Mouse (Mus musculus): ENCODE results near the gene Ercc2. TPM values are rescaled to one million over a fixed set of nuclear protein-coding genes. Genes with fewer than 3 reads are reported as not detected.

The Ercc2 gene
- polyA plus RNA-seq, 1 experiment from 2014 or later, result 5.9 TPM

DNA sequence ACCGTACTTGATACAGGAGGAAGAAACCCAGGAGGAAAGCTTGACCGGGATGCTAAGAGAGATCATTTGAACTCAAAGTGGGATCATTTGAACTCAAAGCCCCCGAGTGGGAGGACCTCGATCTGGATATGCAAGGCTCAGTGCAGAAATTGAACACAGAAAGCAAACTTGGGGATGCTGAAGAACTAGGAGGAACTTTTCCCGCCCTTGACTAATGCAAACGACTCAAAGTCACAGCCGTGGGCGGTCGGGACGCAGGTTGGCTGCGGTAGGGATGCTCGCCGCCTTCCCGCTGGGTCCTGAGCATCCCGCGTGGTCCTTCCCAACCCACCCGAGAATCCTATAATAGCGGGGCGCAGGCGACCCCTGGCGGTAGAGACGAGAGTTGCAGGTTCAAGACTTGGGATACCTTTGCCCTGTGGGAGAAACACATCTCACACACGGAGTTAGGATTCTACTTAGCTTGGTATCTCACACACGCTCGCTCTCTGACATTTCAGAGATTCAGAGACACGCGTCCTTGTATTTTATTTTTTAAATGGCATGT lies 39.3 kb upstream of the Ercc2 start:
- Histone ChIP-seq H3K4me1 (ENCODE audit: control insufficient read depth, low read depth, low read length) (peaks cover 23% of the 10 kb centered on the region), H3K4me3 (ENCODE audit: low read depth, low read length) (peak overlapping the region; percentile 35; the same call in 1 of the 2 replicates), H3K4me2 (ENCODE audit: low read depth, low read length) (peak overlapping the region; percentile 8; the same call in 1 of the 2 replicates), H3K27ac (ENCODE audit: low read length) (no peak overlapping the region), H3K27me3 (ENCODE audit: control insufficient read depth, insufficient read depth, low read depth, low read length) (peaks cover 24% of the 10 kb centered on the region), H3K36me3 (ENCODE audit: control insufficient read depth, insufficient read depth) (no peaks in the 10 kb centered on the region), H3K9ac (ENCODE audit: low read depth, low read length) (no peak overlapping the region), H3K9me3 (replicated peaks; ENCODE audit: control insufficient read depth, low read length) (no peaks in the 10 kb centered on the region)
- WGBS (ENCODE audit: insufficient replicate concordance), result under 1% methylated on average over 27 of the region's 27 CpGs
- no peak for ATAC-seq (ENCODE audit: low read depth)

- Histone ChIP-seq H3K4me3 (ENCODE audit: low read depth, low read length) (no peak overlapping the region), H3K27me3 (ENCODE audit: control insufficient read depth, insufficient read depth, low read depth, low read length) (peaks cover 24% of the 10 kb centered on the region), H3K4me2 (ENCODE audit: low read depth, low read length) (no peak overlapping the region)
Observed at GRCm38 (mm10) chr7:19343210-19343808, 38.5 kb upstream of the Ercc2 start.

DNA sequence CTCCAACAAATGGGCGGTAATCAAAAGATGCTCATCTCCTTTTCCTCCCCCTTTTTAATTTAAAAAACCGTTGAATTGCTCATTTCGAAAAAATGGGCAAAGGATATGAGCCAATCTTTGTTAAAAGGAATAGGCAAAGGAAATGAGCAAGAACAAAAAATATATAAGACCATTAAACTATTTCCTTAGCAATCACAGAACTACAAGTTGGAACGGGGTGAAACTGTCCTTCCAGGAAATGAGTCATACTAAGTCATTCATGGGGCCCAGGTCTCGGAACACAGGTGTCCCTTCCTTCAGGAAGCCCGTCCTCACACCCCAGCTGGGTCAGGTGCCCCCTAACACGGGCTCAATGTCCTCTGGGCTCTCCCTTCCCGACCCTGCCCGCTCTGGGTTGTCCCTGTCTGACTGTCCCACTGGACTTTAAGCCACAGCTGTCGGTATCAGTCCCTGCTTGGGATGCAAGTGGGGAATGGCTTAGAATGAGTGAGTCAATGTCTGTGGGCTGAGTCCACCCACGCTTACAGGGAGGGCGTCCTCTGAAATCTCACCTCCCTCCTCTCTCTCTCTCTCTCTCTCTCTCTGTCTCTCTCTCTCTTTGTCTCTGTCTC lies 37.5 kb upstream of the Ercc2 start, which contains the start of gene Ercc1:
Ercc1 (plus strand) TSS at position 542 of the 611 bp plus-strand sequence.
- H3K27me3 ChIP-seq (ENCODE audit: control insufficient read depth, insufficient read depth, low read depth, low read length), result peaks cover 23% of the 10 kb centered on the region
- peak within 1 kb of the TSS; percentile 64 for H3K9ac ChIP-seq (ENCODE audit: low read depth, low read length)
- H3K36me3 ChIP-seq (ENCODE audit: control insufficient read depth, insufficient read depth), result no peaks in the 10 kb centered on the region
- H3K4me3 ChIP-seq (ENCODE audit: low read depth, low read length), result peak within 1 kb of the TSS; percentile 78
- H3K4me1 ChIP-seq (ENCODE audit: control insufficient read depth, low read depth, low read length), result peaks cover 21% of the 10 kb centered on the region
- H3K9me3 ChIP-seq (replicated peaks; ENCODE audit: control insufficient read depth, low read length), result no peaks in the 10 kb centered on the region
- 16% methylated on average over 12 of the region's 12 CpGs for WGBS (ENCODE audit: insufficient replicate concordance)
- no peak for ATAC-seq (ENCODE audit: low read depth)
- peak within 1 kb of the TSS; percentile 87 for H3K4me2 ChIP-seq (ENCODE audit: low read depth, low read length)
- peak within 1 kb of the TSS; percentile 56; the same call in 1 of the 2 replicates for H3K27ac ChIP-seq (ENCODE audit: low read length)

More at GRCm38 (mm10) chr7:19343210-19343808, 38.5 kb upstream of the Ercc2 start:
- no peaks in the 10 kb centered on the region for H3K9me3 ChIP-seq (replicated peaks; ENCODE audit: control insufficient read depth, low read length)
- H3K27ac ChIP-seq (ENCODE audit: low read length), result no peak overlapping the region
- under 1% methylated on average over 11 of the region's 11 CpGs for WGBS (ENCODE audit: insufficient replicate concordance)
- no peak for ATAC-seq (ENCODE audit: low read depth)
- H3K4me1 ChIP-seq (ENCODE audit: control insufficient read depth, low read depth, low read length), result peaks cover 21% of the 10 kb centered on the region
- no peaks in the 10 kb centered on the region for H3K36me3 ChIP-seq (ENCODE audit: control insufficient read depth, insufficient read depth)
- H3K9ac ChIP-seq (ENCODE audit: low read depth, low read length), result no peak overlapping the region

DNA sequence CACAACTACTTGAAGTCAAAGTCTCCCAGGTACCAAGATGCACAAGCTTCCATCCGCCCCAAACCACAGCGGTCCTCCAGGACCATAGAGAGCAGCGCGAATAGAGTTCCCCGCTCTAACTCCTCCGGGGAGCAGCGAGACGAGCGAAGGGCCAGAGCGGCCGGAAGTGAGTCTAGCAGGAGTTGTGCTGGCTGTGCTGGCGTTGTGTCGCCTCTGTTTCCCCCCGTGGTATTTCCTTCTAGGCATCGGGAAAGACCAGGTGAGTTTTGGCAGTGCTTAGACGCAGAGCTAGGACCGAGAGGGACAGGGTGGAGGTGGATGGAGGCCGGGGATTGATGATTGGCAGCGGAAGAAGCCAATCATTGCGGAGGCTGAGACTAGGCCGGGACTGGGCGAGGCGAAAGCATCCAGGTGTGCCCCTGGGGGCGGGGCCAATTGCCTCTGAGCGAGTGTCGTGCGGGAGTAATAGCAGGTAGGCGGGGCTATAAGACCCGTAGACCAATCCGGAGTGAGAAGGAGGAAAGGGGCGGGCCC lies 36.8 kb upstream of the Ercc2 start:
- H3K27ac ChIP-seq (ENCODE audit: low read length), result peak overlapping the region; percentile 56; the same call in 1 of the 2 replicates
- H3K4me1 ChIP-seq (ENCODE audit: control insufficient read depth, low read depth, low read length), result peaks cover 21% of the 10 kb centered on the region
- H3K4me2 ChIP-seq (ENCODE audit: low read depth, low read length), result peak overlapping the region; percentile 87
- peak; percentile 95 for ATAC-seq (ENCODE audit: low read depth)
- H3K9me3 ChIP-seq (replicated peaks; ENCODE audit: control insufficient read depth, low read length), result no peaks in the 10 kb centered on the region
- H3K9ac ChIP-seq (ENCODE audit: low read depth, low read length), result peak overlapping the region; percentile 64
- peak overlapping the region; percentile 78 for H3K4me3 ChIP-seq (ENCODE audit: low read depth, low read length)
- under 1% methylated on average over 31 of the region's 31 CpGs for WGBS (ENCODE audit: insufficient replicate concordance)
- peaks cover 21% of the 10 kb centered on the region for H3K27me3 ChIP-seq (ENCODE audit: control insufficient read depth, insufficient read depth, low read depth, low read length)
- no peaks in the 10 kb centered on the region for H3K36me3 ChIP-seq (ENCODE audit: control insufficient read depth, insufficient read depth)

GRCm38 (mm10) chr7:19349188-19349915 lies 32.5 kb upstream of the Ercc2 start:
- no peak overlapping the region for H3K9ac ChIP-seq (ENCODE audit: low read depth, low read length)
- H3K9me3 ChIP-seq (replicated peaks; ENCODE audit: control insufficient read depth, low read length), result no peaks in the 10 kb centered on the region
- no peaks in the 10 kb centered on the region for H3K36me3 ChIP-seq (ENCODE audit: control insufficient read depth, insufficient read depth)
- no peaks in the 10 kb centered on the region for H3K27me3 ChIP-seq (ENCODE audit: control insufficient read depth, insufficient read depth, low read depth, low read length)
- ATAC-seq (ENCODE audit: low read depth), result no peak
- 69% methylated on average over 13 of the region's 13 CpGs for WGBS (ENCODE audit: insufficient replicate concordance)
- H3K4me2 ChIP-seq (ENCODE audit: low read depth, low read length), result no peak overlapping the region
- H3K4me3 ChIP-seq (ENCODE audit: low read depth, low read length), result no peak overlapping the region
- no peak overlapping the region for H3K27ac ChIP-seq (ENCODE audit: low read length)
- peaks cover 12% of the 10 kb centered on the region for H3K4me1 ChIP-seq (ENCODE audit: control insufficient read depth, low read depth, low read length)

DNA sequence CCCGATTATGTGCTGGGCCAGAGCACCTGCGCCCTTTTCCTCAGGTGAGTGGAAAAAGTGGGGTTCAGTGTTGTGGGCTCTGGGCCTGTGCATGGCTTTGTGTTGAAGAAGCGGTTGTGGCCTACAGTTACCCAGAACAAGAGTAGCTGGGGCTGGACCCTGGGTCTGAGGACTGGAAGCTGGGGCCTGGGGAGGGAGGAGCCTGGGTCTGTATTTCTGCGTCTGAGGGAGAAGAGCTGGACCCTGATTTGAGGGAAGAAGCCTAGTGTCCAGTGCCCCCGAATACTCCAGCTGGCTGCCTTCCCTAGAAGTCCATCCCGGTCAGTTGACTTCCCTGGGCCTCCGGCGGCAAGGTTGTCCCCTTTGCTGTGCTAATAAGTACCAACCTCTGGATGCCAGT lies 31.6 kb upstream of the Ercc2 start:
- ATAC-seq (ENCODE audit: low read depth), result no peak
- Histone ChIP-seq H3K4me1 (ENCODE audit: control insufficient read depth, low read depth, low read length) (peaks cover 6% of the 10 kb centered on the region), H3K4me2 (ENCODE audit: low read depth, low read length) (no peak overlapping the region), H3K4me3 (ENCODE audit: low read depth, low read length) (no peak overlapping the region), H3K27ac (ENCODE audit: low read length) (no peak overlapping the region), H3K36me3 (ENCODE audit: control insufficient read depth, insufficient read depth) (0 out of 2 replicates have a peak, but pooled peaks cover 2% of the 10 kb centered on the region), H3K9ac (ENCODE audit: low read depth, low read length) (no peak overlapping the region), H3K9me3 (replicated peaks; ENCODE audit: control insufficient read depth, low read length) (no peaks in the 10 kb centered on the region), H3K27me3 (ENCODE audit: control insufficient read depth, insufficient read depth, low read depth, low read length) (no peaks in the 10 kb centered on the region)
- 88% methylated on average over 8 of the region's 8 CpGs for WGBS (ENCODE audit: insufficient replicate concordance)

GRCm38 (mm10) chr7:19354991-19355390 lies 26.8 kb upstream of the Ercc2 start:
- H3K4me2 ChIP-seq (ENCODE audit: low read depth, low read length), result no peak overlapping the region
- no peaks in the 10 kb centered on the region for H3K9me3 ChIP-seq (replicated peaks; ENCODE audit: control insufficient read depth, low read length)
- peaks cover 17% of the 10 kb centered on the region for H3K4me1 ChIP-seq (ENCODE audit: control insufficient read depth, low read depth, low read length)
- H3K9ac ChIP-seq (ENCODE audit: low read depth, low read length), result no peak overlapping the region
- no peak overlapping the region for H3K4me3 ChIP-seq (ENCODE audit: low read depth, low read length)
- H3K27me3 ChIP-seq (ENCODE audit: control insufficient read depth, insufficient read depth, low read depth, low read length), result no peaks in the 10 kb centered on the region
- H3K27ac ChIP-seq (ENCODE audit: low read length), result no peak overlapping the region
- peaks cover 2% of the 10 kb centered on the region; the same call in 1 of the 2 replicates for H3K36me3 ChIP-seq (ENCODE audit: control insufficient read depth, insufficient read depth)
- 82% methylated on average over 5 of the region's 5 CpGs for WGBS (ENCODE audit: insufficient replicate concordance)
- no peak for ATAC-seq (ENCODE audit: low read depth)

DNA sequence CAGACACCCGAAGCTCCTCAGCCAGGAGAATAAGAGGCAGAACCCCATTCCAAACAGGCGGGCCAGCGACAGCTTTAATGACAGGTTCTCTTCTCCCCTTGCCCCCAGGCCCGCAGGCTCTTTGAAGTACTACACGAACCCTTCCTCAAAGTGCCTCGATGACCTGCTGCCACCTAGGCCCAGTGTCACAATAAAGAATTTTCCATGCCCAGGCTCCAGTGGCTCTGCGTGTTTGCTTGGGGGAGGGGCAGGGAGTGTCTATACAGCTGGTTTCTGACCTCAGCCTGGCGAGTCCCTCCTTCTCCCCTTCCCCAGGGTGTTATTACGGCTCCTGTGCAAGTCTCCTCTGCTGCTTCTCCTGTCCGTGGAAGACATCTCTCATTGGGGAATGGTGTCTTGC lies 25.5 kb upstream of the Ercc2 start:
- Histone ChIP-seq H3K36me3 (ENCODE audit: control insufficient read depth, insufficient read depth) (peaks cover 2% of the 10 kb centered on the region; the same call in 1 of the 2 replicates), H3K4me3 (ENCODE audit: low read depth, low read length) (no peak overlapping the region), H3K27me3 (ENCODE audit: control insufficient read depth, insufficient read depth, low read depth, low read length) (no peaks in the 10 kb centered on the region), H3K4me1 (ENCODE audit: control insufficient read depth, low read depth, low read length) (peaks cover 30% of the 10 kb centered on the region), H3K9me3 (replicated peaks; ENCODE audit: control insufficient read depth, low read length) (no peaks in the 10 kb centered on the region), H3K4me2 (ENCODE audit: low read depth, low read length) (no peak overlapping the region), H3K9ac (ENCODE audit: low read depth, low read length) (no peak overlapping the region), H3K27ac (ENCODE audit: low read length) (no peak overlapping the region)
- 76% methylated on average over 10 of the region's 10 CpGs for WGBS (ENCODE audit: insufficient replicate concordance)
- ATAC-seq (ENCODE audit: low read depth), result no peak

Measured in liver, embryonic 16.5 days (tissue).